Mouse (Mus musculus) left cerebral cortex, postnatal 25 days (tissue): Measurements from ENCODE around the gene Abcc8. TPM values are rescaled to one million over a fixed set of nuclear protein-coding genes. Genes with fewer than 3 reads are reported as not detected.
A peak's percentile ranks its signal among the peaks of the same experiment; 100 is the strongest.

Experiments used
- DNase-seq, 2 experiments: peaks; one replicate each; pipeline ENCODE4 v3.0.0; 2022; ENCODE audit warnings: low spot score in 2 of 2, mixed read lengths in 1 of 2
- intact Hi-C: fragments of 180-260 bp; cut with DNase I; formaldehyde crosslinking; loops from one replicate; pipeline ENCODE4 v1.15.1; 2025
- total RNA-seq, 2 experiments: library from RNA; stranded (reverse); gene quantifications; 2 replicates each; pipeline ENCODE4 v1.2.3; 2021

The Abcc8 gene
- total RNA-seq, 2 experiments from 2014 or later, result 28.2 to 33.1 TPM

GRCm38 (mm10) chr7:46162132-46162727, 17.6 kb downstream of the Abcc8 start:
- no peak for DNase-seq
- intact Hi-C loops, result no loop called here

GRCm38 (mm10) chr7:46161615-46162014, 18.2 kb downstream of the Abcc8 start:
- intact Hi-C loops, result no loop called here
- DNase-seq, result no peak

GRCm38 (mm10) chr7:46157746-46158145, 22.1 kb downstream of the Abcc8 start:
- intact Hi-C loops, result no loop called here
- DNase-seq, result no peak

- DNase-seq, result peak in 1 of 2 experiments; percentile 67
- intact Hi-C loops, result no loop called here
Observed at GRCm38 (mm10) chr7:46154498-46155488, 25.0 kb downstream of the Abcc8 start.

GRCm38 (mm10) chr7:46152819-46153351, 26.9 kb downstream of the Abcc8 start:
- intact Hi-C loops, result no loop called here
- DNase-seq, result peak in 1 of 2 experiments; percentile 39

- intact Hi-C loops, result no loop called here
- no peak for DNase-seq
Observed at GRCm38 (mm10) chr7:46147417-46147816, 32.4 kb downstream of the Abcc8 start.

GRCm38 (mm10) chr7:46146675-46147308, 33.0 kb downstream of the Abcc8 start:
- intact Hi-C loops, result no loop called here
- DNase-seq, result no peak

- intact Hi-C loops, result no loop called here
- no peak for DNase-seq
Observed at GRCm38 (mm10) chr7:46144061-46144460, 35.8 kb downstream of the Abcc8 start.

GRCm38 (mm10) chr7:46138329-46138930, 41.4 kb downstream of the Abcc8 start:
- peak; percentile 32 to 87 for DNase-seq
- intact Hi-C loops, result loop anchor here (5.0 kb wide), 1 partner anchor 36 kb away; the partner anchor contains the start of gene Kcnj11

- no peak for DNase-seq
- intact Hi-C loops, result no loop called here
Observed at GRCm38 (mm10) chr7:46133858-46134257, 46.0 kb downstream of the Abcc8 start.

GRCm38 (mm10) chr7:46132229-46132628, 47.6 kb downstream of the Abcc8 start:
- DNase-seq, result no peak
- intact Hi-C loops, result no loop called here

- intact Hi-C loops, result no loop called here
- peak; percentile 25 to 73 for DNase-seq
Observed at GRCm38 (mm10) chr7:46131806-46132205, 48.0 kb downstream of the Abcc8 start.

- peak; percentile 34 to 83 for DNase-seq
- intact Hi-C loops, result no loop called here
Observed at GRCm38 (mm10) chr7:46131266-46131665, 48.6 kb downstream of the Abcc8 start.

GRCm38 (mm10) chr7:46130723-46131122, 49.1 kb downstream of the Abcc8 start:
- no peak for DNase-seq
- intact Hi-C loops, result no loop called here

- intact Hi-C loops, result no loop called here
- no peak for DNase-seq
Observed at GRCm38 (mm10) chr7:46129463-46130179, 50.2 kb downstream of the Abcc8 start.

- no peak for DNase-seq
Observed at GRCm38 (mm10) chr7:46128196-46128595, 51.6 kb downstream of the Abcc8 start.

GRCm38 (mm10) chr7:46125340-46125739, 54.5 kb downstream of the Abcc8 start:
- no peak for DNase-seq
- intact Hi-C loops, result no loop called here

More at GRCm38 (mm10) chr7:46128196-46128595, 51.6 kb downstream of the Abcc8 start:
- intact Hi-C loops, result no loop called here

- no peak for DNase-seq
- intact Hi-C loops, result no loop called here
Observed at GRCm38 (mm10) chr7:46124460-46124859, 55.4 kb downstream of the Abcc8 start.

- DNase-seq, result no peak
- intact Hi-C loops, result no loop called here
Observed at GRCm38 (mm10) chr7:46122964-46123363, 56.9 kb downstream of the Abcc8 start.
